Mouse (Mus musculus) heart, embryonic 16.5 days (tissue): ENCODE results near the gene Tmem82. TPM values are rescaled to one million over a fixed set of nuclear protein-coding genes. Genes with fewer than 3 reads are reported as not detected.

ENCODE experiments used
- ATAC-seq: fragments of 200-750 bp; cut with Nextera tagmentation; replicated peaks from 2 replicates; pipeline ENCODE4 v1.8.0; 2017; ENCODE audit warnings: moderate number of reproducible peaks; ENCODE audit not compliant: insufficient read depth, low FRiP score; ENCODE audit errors: extremely low read depth
- H3K27ac ChIP-seq: fragments of 300-500 bp; sonication (generic); 2 replicates; pipeline ENCODE4 v1.5.1; 2014; ENCODE audit warnings: mild to moderate bottlenecking, low read length, control low read depth, moderate library complexity
- H3K27me3 ChIP-seq: fragments of 300-500 bp; sonication (generic); 2 replicates; pipeline ENCODE4 v1.6.1; 2014; ENCODE audit warnings: low read length, mixed read lengths; ENCODE audit not compliant: control insufficient read depth, insufficient read depth
- H3K36me3 ChIP-seq: fragments of 300-500 bp; sonication (generic); 2 replicates; pipeline ENCODE4 v1.6.1; 2014; ENCODE audit not compliant: control insufficient read depth, insufficient read depth
- H3K4me1 ChIP-seq: fragments of 300-500 bp; sonication (generic); 2 replicates; pipeline ENCODE4 v1.6.1; 2014; ENCODE audit warnings: low read length, mixed read lengths; ENCODE audit not compliant: control insufficient read depth, insufficient read depth
- H3K4me2 ChIP-seq: fragments of 300-500 bp; sonication (generic); 2 replicates; pipeline ENCODE4 v1.6.1; 2014; ENCODE audit warnings: low read depth, mild to moderate bottlenecking, control low read depth, low read length
- H3K4me3 ChIP-seq: fragments of 300-500 bp; sonication (generic); 2 replicates; pipeline ENCODE4 v1.5.1; 2014; ENCODE audit warnings: mild to moderate bottlenecking, control low read depth, low read length
- H3K9ac ChIP-seq: fragments of 300-500 bp; sonication (generic); 2 replicates; pipeline ENCODE4 v1.6.1; 2014; ENCODE audit warnings: low read length, control low read depth
- H3K9me3 ChIP-seq: fragments of 300-500 bp; sonication (generic); replicated peaks from 2 replicates; pipeline ENCODE4 v1.6.1; 2016; ENCODE audit warnings: low read length; ENCODE audit not compliant: control insufficient read depth
- WGBS: fragments of 180-500 bp; shearing (Covaris S2); extraction: QIAGEN DNeasy Blood & Tissue Kit; methylation state at CpG from one replicate; pipeline ENCODE4 v1.1.7; 2014; 5-methylcytosine and 5-hydroxymethylcytosine counted together
- polyA plus RNA-seq: library from polyadenylated mRNA; unstranded; fragments of >200 nt; fragmentation: Nextera tagmentation; extraction: Ambion mirVana; gene quantifications from 2 replicates; pipeline ENCODE4 v1.2.1, GENCODE M21; 2015

Tmem82 gene
- polyA plus RNA-seq, 1 experiment from 2014 or later, result 1.1 TPM

DNA sequence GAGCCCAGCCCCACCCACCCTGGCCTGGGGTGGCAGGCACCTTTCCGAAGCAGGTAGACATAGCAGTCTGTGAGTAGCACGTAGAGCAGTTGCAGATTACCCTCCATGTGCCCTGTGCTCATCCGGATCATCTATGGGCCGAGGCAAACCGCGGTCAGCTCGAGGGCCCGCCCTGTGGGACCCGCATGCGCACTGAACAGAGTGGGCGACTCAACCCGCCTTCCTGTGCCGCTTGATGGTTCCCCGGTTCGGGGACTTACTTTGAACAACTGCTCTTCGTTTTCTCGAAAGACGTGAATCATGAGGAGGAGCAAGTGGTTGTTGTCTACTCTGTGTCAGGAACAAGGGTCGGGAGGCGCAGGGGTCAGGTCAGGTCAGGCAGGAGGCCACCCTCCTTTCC, 12.8 kb upstream of the Tmem82 start:
- Histone ChIP-seq H3K27ac (no peak overlapping the region), H3K4me3 (no peak overlapping the region), H3K36me3 (peaks cover 68% of the 10 kb centered on the region), H3K4me1 (peaks cover 5% of the 10 kb centered on the region; the same call in 1 of the 2 replicates), H3K9ac (no peak overlapping the region), H3K27me3 (no peaks in the 10 kb centered on the region), H3K4me2 (no peak overlapping the region), H3K9me3 (0 out of 2 replicates have a peak, but pooled peaks cover 2% of the 10 kb centered on the region)
- ATAC-seq, result no peak
- 94% methylated on average over 20 of the region's 20 CpGs for WGBS

DNA sequence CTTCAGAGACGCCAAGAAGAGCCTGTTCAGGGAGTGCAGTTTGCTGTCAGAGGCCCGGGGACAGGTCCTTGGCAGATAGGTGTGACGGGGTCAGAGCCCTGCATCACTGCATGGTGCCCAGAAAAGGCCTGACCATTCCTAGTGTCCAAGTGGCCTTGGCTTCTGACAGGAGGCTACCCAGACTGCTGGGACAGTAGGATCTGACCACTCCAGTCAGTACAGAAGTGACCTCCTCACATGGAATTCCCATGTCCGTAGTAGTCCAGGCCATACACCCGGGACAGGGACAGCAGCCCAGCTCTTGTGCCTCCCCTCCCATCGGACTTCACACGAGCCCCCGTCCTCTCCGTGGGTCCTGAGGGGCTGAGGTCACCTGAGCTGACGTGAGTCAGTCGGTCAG, 11.6 kb upstream of the Tmem82 start:
- Histone ChIP-seq H3K4me3 (no peak overlapping the region), H3K36me3 (peaks cover 69% of the 10 kb centered on the region), H3K27ac (no peak overlapping the region), H3K4me1 (peaks cover 9% of the 10 kb centered on the region; the same call in 1 of the 2 replicates), H3K9ac (no peak overlapping the region), H3K27me3 (no peaks in the 10 kb centered on the region), H3K4me2 (no peak overlapping the region), H3K9me3 (0 out of 2 replicates have a peak, but pooled peaks cover 2% of the 10 kb centered on the region)
- ATAC-seq, result no peak
- WGBS, result 93% methylated on average over 11 of the region's 11 CpGs

DNA sequence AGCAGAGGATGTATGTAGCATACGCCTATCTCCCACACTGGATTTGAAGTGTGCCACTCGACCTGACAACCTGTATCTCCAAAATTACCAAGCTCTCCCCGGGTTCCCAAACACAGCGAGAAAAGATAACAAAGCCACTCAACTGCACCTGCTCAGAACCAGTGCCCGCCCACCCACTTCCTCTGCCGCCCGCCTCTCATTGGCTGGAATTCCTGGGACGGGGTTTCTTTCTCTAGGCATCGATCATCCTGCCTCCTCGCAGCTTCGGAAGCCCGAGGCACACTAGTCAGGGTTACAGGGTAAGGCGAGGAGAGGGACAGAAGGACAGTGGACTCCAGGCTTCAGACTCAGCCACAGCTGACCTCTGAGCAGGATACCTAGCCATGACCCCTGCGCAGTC, 10.2 kb upstream of the Tmem82 start:
- WGBS, result 75% methylated on average over 14 of the region's 14 CpGs
- Histone ChIP-seq H3K36me3 (peaks cover 65% of the 10 kb centered on the region), H3K9ac (no peak overlapping the region), H3K4me1 (peaks cover 16% of the 10 kb centered on the region), H3K9me3 (0 out of 2 replicates have a peak, but pooled peaks cover 2% of the 10 kb centered on the region), H3K4me2 (no peak overlapping the region), H3K27me3 (no peaks in the 10 kb centered on the region), H3K4me3 (no peak overlapping the region), H3K27ac (no peak overlapping the region)
- no peak for ATAC-seq

DNA sequence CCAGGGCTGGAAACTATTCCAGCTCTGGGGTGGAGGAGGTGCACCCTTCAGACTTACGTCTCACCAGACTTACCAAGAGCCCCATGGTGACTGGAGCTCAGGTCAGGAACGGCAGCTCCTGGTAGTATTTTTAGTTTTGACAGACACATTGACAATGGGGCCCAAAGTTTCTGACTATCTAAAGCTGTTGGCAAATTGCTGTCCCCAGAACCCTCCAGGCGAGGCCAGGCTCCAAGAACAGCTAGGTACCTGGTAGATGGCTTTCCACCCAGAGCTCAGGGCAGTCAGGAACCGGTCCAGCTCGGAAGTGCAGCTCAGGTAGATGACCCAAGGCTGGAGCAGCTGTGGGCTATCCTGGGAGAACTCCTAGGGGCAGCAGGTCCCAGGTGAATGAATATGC, 9.1 kb upstream of the Tmem82 start:
- Histone ChIP-seq H3K27ac (peak overlapping the region; percentile 18; the same call in 1 of the 2 replicates), H3K4me3 (no peak overlapping the region), H3K27me3 (no peaks in the 10 kb centered on the region), H3K4me1 (peaks cover 20% of the 10 kb centered on the region), H3K9ac (no peak overlapping the region), H3K9me3 (0 out of 2 replicates have a peak, but pooled peaks cover 2% of the 10 kb centered on the region), H3K4me2 (no peak overlapping the region), H3K36me3 (peaks cover 65% of the 10 kb centered on the region)
- no peak for ATAC-seq
- whole genome bisulfite sequencing, result 65% methylated on average over 5 of the region's 5 CpGs

DNA sequence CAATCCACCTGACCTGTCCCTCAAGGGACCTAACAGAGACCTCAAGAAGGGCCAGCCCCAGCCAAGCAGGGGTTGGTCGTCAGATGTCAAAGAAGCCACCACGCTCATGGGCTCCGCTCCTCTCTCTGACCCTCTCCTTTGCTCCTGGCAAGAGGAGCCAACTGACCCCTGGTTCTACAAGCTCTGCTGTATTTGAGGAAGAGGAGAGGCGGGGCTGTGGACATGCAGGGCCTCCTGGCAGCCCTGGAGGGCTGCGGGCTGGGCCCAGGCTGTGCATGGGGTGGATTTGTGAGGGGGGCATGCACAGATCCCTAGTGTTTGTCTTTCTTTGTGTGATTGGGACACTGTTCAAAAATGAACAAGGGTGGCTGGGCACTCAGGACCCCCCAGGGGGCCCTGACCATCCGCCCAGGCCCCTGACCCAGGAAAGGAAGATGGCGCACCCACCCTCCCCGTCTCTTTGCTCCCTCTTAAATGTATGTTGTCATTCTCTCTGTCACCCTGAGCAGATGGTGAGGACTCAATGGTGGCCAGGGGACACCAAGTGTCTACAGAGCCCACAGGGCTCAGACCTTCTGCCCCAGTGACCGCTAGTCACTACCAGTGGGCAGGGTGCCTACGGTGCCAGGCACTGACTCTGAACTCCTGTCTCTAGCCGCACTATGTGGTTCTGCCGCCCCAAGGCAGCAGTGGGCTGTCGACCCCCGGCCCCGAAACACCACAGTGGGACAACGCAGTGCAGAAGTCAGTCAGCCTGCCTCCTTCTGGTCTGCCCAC, 7.5 kb upstream of the Tmem82 start:
- H3K27ac ChIP-seq, result no peak overlapping the region
- H3K9me3 ChIP-seq, result no peaks in the 10 kb centered on the region
- no peak overlapping the region for H3K4me2 ChIP-seq
- no peak for ATAC-seq
- no peaks in the 10 kb centered on the region for H3K27me3 ChIP-seq
- no peak overlapping the region for H3K4me3 ChIP-seq
- peaks cover 20% of the 10 kb centered on the region for H3K4me1 ChIP-seq
- peaks cover 50% of the 10 kb centered on the region for H3K36me3 ChIP-seq
- WGBS, result 90% methylated on average over 16 of the region's 16 CpGs
- H3K9ac ChIP-seq, result no peak overlapping the region

DNA sequence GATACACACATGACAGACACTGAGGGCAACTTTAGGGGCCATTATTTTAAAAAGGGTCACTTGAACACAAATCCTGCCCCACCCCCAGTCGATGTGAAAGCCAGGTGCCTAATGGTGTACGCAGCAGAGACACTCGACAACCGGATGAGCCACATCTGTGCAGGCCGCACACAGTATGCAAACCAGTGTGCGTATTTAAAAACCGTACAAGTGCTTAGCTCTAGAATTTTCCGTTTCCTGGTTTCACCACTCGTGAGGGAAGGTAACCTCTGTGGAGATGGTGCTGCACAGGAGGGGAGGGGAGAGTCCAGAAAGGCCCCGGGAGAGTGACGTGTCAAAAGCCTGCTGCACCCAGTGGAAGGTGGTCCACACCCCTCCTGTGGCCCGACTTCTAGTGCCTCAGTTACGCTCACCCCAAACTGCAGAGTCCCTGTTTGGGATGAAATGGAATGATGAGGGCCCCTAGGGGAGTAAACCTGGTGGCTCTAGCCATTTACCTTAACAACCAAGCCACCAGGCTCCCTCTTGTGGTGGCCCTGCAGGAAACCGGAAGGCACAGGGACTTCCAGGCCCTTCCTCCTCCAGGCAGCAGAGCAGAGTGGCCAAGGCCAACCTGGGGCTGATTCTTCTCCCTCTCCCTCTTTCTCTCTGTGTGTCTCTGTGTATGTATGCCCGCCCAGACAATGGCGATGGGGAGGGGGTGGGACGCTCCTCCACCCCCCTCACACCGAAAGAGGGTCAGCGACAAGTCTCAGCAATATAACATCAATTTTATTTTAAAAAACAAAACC, 6.7 kb upstream of the Tmem82 start:
- Histone ChIP-seq H3K9ac (no peak overlapping the region), H3K4me1 (peaks cover 20% of the 10 kb centered on the region), H3K27me3 (no peaks in the 10 kb centered on the region), H3K36me3 (peaks cover 42% of the 10 kb centered on the region), H3K27ac (no peak overlapping the region), H3K4me3 (no peak overlapping the region), H3K9me3 (no peaks in the 10 kb centered on the region), H3K4me2 (no peak overlapping the region)
- 72% methylated on average over 19 of the region's 19 CpGs for WGBS
- ATAC-seq, result no peak

DNA sequence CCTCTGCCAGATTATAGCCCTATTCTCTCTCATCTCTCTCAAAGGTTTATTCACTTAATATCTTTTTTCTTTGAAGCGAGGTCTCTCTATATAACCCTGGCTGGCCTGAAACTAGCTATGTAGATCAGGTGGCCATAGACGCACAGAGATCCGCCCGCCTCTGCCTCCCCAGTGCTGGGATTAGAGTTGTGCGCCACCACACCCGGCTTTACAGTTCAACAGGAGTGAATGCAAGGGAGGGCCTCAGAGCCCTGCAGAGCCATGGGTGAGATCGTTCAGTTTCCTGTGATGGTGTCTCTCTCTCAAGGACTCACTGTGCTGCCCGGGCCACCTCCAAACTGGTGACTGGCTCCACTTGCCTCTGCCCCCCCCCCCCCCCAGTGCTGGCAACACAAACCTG, 5.7 kb upstream of the Tmem82 start:
- H3K27me3 ChIP-seq, result no peaks in the 10 kb centered on the region
- 82% methylated on average over 8 of the region's 8 CpGs for whole genome bisulfite sequencing
- no peak overlapping the region for H3K4me3 ChIP-seq
- peaks cover 20% of the 10 kb centered on the region for H3K4me1 ChIP-seq
- no peak overlapping the region for H3K4me2 ChIP-seq
- H3K9ac ChIP-seq, result no peak overlapping the region
- peak overlapping the region; percentile 73 for H3K27ac ChIP-seq
- ATAC-seq, result no peak
- H3K9me3 ChIP-seq, result no peaks in the 10 kb centered on the region
- peaks cover 31% of the 10 kb centered on the region for H3K36me3 ChIP-seq

DNA sequence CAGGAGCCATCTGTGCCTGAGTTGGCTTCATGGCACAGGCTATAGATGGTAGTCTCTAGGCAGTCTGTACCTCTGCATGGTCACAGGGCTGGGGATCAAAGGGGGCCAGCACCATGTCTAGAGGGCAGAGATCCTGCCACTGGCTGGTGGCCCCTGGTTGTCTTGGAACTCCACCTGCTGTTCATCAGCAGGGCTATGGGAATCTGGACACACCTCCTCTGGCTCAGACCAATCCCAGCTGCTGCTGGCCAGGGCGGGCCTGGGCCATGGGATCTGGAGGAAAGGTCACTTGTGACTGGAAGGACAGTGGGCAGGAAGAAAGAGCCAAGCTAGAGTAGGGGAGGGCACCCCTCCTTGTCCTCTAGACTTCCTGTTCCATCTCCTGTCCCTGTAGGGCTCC, 5.2 kb upstream of the Tmem82 start, which contains the start of gene Slc25a34:
Gene Slc25a34 (minus strand): TSS at position 156 of the 400 bp plus-strand sequence.
- Histone ChIP-seq H3K4me1 (peaks cover 22% of the 10 kb centered on the region), H3K27me3 (no peaks in the 10 kb centered on the region), H3K4me2 (no peak within 1 kb of the TSS), H3K9ac (no peak within 1 kb of the TSS), H3K27ac (peak within 1 kb of the TSS; percentile 73), H3K9me3 (no peaks in the 10 kb centered on the region), H3K4me3 (no peak within 1 kb of the TSS), H3K36me3 (peaks cover 27% of the 10 kb centered on the region)
- peak; percentile 80 for ATAC-seq
- WGBS, result 25% methylated on average over 1 of the region's 1 CpGs

DNA sequence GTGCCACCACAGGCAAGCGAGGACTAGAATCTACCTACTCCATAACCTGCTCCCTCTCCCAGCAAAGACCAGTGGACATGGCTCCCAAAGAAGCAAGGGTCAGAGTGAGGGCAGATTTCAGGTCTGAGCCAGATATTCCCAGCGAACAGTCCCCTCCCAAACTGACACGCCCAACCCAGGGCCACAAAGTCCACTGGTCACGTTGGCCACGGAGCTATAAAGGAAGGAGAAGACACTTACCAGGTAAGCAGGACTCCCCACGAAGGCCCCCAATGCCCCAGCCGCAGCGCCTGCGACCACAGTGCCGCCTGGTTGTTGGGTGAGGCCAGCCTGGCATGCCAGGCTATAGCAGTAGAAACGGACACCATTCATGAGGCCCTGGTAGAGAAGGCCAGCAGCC, 4.6 kb upstream of the Tmem82 start:
- H3K27me3 ChIP-seq, result no peaks in the 10 kb centered on the region
- H3K27ac ChIP-seq, result peak overlapping the region; percentile 64
- H3K9me3 ChIP-seq, result no peaks in the 10 kb centered on the region
- H3K4me2 ChIP-seq, result no peak overlapping the region
- H3K4me1 ChIP-seq, result peaks cover 24% of the 10 kb centered on the region
- H3K36me3 ChIP-seq, result peaks cover 21% of the 10 kb centered on the region
- WGBS, result 88% methylated on average over 11 of the region's 11 CpGs
- H3K9ac ChIP-seq, result no peak overlapping the region
- no peak overlapping the region for H3K4me3 ChIP-seq
- no peak for ATAC-seq
